ENCODE assay signal across 8 mouse cellular contexts in genomic region chr13:89739696-89740242, GRCm38 (mm10). TPM values are rescaled to one million over a fixed set of nuclear protein-coding genes. Genes with fewer than 3 reads are reported as not detected.
DNase-seq lines count a peak whose midpoint lies in the region; ATAC-seq and TF ChIP-seq lines count a peak whose summit lies in the region.

No protein-coding gene starts in this region.

- H3K4me3 ChIP-seq in heart, embryonic 14.5 days (ENCODE audit: control insufficient read depth in 1 of 2, insufficient read depth in 1 of 2, low read depth in 1 of 2, low read length in 2 of 2), result peak overlapping the region; percentile 65 to 77
- H3K4me3 ChIP-seq in ES-E14 (ENCODE audit: insufficient read depth in 1 of 2, low read depth in 1 of 2, low read length in 2 of 2, poor library complexity in 1 of 2, severe bottlenecking in 1 of 2), result peak overlapping the region; percentile 60 to 82
- peak overlapping the region; percentile 70 for H3K4me3 ChIP-seq in forebrain, embryonic 13.5 days
- H3K4me3 ChIP-seq in liver, embryonic 12.5 days, result peak overlapping the region; percentile 58
- H3K4me3 ChIP-seq in stomach, embryonic 16.5 days (replicated peaks; ENCODE audit: low read length), result peak overlapping the region; percentile 74

- peak overlapping the region; percentile 91 for H3K9ac ChIP-seq in heart, embryonic 14.5 days (ENCODE audit: low read length)
- peak overlapping the region; percentile 13; the same call in 1 of the 2 replicates for H3K9ac ChIP-seq in ES-E14 (ENCODE audit: insufficient read depth, low read depth, low read length, poor library complexity, severe bottlenecking)
- peak overlapping the region; percentile 81 for H3K9ac ChIP-seq in forebrain, embryonic 13.5 days
- peak overlapping the region; percentile 23; the same call in 1 of the 2 replicates for H3K9ac ChIP-seq in liver, embryonic 12.5 days
- H3K9ac ChIP-seq in stomach, embryonic 16.5 days (ENCODE audit: low read length), result peak overlapping the region; percentile 72

- peaks cover 2 to 27% of the 10 kb centered on the region in 2 experiments for H3K4me1 ChIP-seq in heart, embryonic 14.5 days (ENCODE audit: control insufficient read depth in 2 of 2, insufficient read depth in 2 of 2, low read length in 2 of 2)
- H3K4me1 ChIP-seq in ES-E14 (ENCODE audit: control insufficient read depth in 2 of 2, insufficient read depth in 2 of 2, low read length in 2 of 2, poor library complexity in 1 of 2), result peaks cover 0 to 4% of the 10 kb centered on the region in 2 experiments; a peak in 2 of 4 replicates
- peaks cover 30% of the 10 kb centered on the region for H3K4me1 ChIP-seq in forebrain, embryonic 13.5 days
- H3K4me1 ChIP-seq in liver, embryonic 12.5 days, result peaks cover 20% of the 10 kb centered on the region
- H3K4me1 ChIP-seq in stomach, embryonic 16.5 days (ENCODE audit: control insufficient read depth, insufficient read depth, low read length), result peaks cover 6% of the 10 kb centered on the region

- no peak for DNase-seq in heart, postnatal 36 days
- no peak for DNase-seq in ES-E14 (ENCODE audit: low read depth, low spot score)
- no peak for DNase-seq in spleen, adult 18-20 months
- no peak for DNase-seq in adrenal gland, postnatal 14 days

- intact Hi-C loops in heart, postnatal 36 days (cut with DNase I), result loop anchor here (5.0 kb wide), 1 partner anchor 348 kb away; the partner anchor contains the start of genes Tmem167 and Xrcc4

- no peaks in the 10 kb centered on the region for H3K9me3 ChIP-seq in heart, embryonic 14.5 days (ENCODE audit: control insufficient read depth, low read length)
- no peaks in the 10 kb centered on the region for H3K9me3 ChIP-seq in ES-E14 (ENCODE audit: control insufficient read depth, insufficient read depth, low read depth, low read length)
- no peaks in the 10 kb centered on the region for H3K9me3 ChIP-seq in forebrain, embryonic 13.5 days (replicated peaks)
- no peaks in the 10 kb centered on the region for H3K9me3 ChIP-seq in liver, embryonic 12.5 days (replicated peaks)
- H3K9me3 ChIP-seq in stomach, embryonic 16.5 days (replicated peaks; ENCODE audit: control insufficient read depth, low read length), result no peaks in the 10 kb centered on the region

- H3K36me3 ChIP-seq in heart, embryonic 14.5 days (ENCODE audit: control insufficient read depth, insufficient read depth, low read length), result no peaks in the 10 kb centered on the region
- H3K36me3 ChIP-seq in ES-E14 (ENCODE audit: control insufficient read depth, insufficient read depth, low read length, poor library complexity, severe bottlenecking), result no peaks in the 10 kb centered on the region
- H3K36me3 ChIP-seq in forebrain, embryonic 13.5 days (ENCODE audit: poor library complexity, severe bottlenecking), result no peaks in the 10 kb centered on the region
- no peaks in the 10 kb centered on the region for H3K36me3 ChIP-seq in liver, embryonic 12.5 days
- no peaks in the 10 kb centered on the region for H3K36me3 ChIP-seq in stomach, embryonic 16.5 days (ENCODE audit: control insufficient read depth, insufficient read depth, low read length)

- WGBS in heart, embryonic 14.5 days, result under 1% methylated on average over 24 of the region's 24 CpGs
- under 1% methylated on average over 24 of the region's 24 CpGs for WGBS in forebrain, embryonic 13.5 days
- under 1% methylated on average over 24 of the region's 24 CpGs for WGBS in liver, embryonic 12.5 days (ENCODE audit: insufficient replicate concordance)
- under 1% methylated on average over 24 of the region's 24 CpGs for WGBS in stomach, embryonic 16.5 days

- no peaks in the 10 kb centered on the region for H3K27me3 ChIP-seq in heart, embryonic 14.5 days (ENCODE audit: control insufficient read depth, insufficient read depth, low read length)
- H3K27me3 ChIP-seq in forebrain, embryonic 13.5 days, result no peaks in the 10 kb centered on the region
- peaks cover 49% of the 10 kb centered on the region for H3K27me3 ChIP-seq in liver, embryonic 12.5 days (replicated peaks)
- H3K27me3 ChIP-seq in stomach, embryonic 16.5 days (ENCODE audit: control insufficient read depth, insufficient read depth, low read length), result no peaks in the 10 kb centered on the region

- ATAC-seq in heart, embryonic 14.5 days (ENCODE audit: insufficient number of reproducible peaks, insufficient read depth, low FRiP score, low read depth), result no peak
- peak; percentile 19 for ATAC-seq in forebrain, embryonic 13.5 days
- peak; percentile 46 for ATAC-seq in liver, embryonic 12.5 days
- ATAC-seq in stomach, embryonic 16.5 days (ENCODE audit: insufficient read depth, low FRiP score), result no peak

- in situ Hi-C loops in ES-E14 (cut with MboI; ENCODE audit: low sequenced_read_pairs in 2 of 2, unreplicated experiment in 2 of 2), result no loop called here

- peak overlapping the region; percentile 93 to 96 for H3K27ac ChIP-seq in heart, embryonic 14.5 days (replicated peaks in 1 of 2; ENCODE audit: control insufficient read depth in 1 of 2, insufficient read depth in 1 of 2, low read depth in 2 of 2, low read length in 2 of 2)
- H3K27ac ChIP-seq in ES-E14 (ENCODE audit: insufficient read depth, low read depth, low read length, poor library complexity, severe bottlenecking), result no peak overlapping the region
- peak overlapping the region; percentile 92 for H3K27ac ChIP-seq in forebrain, embryonic 13.5 days
- H3K27ac ChIP-seq in liver, embryonic 12.5 days, result no peak overlapping the region
- H3K27ac ChIP-seq in stomach, embryonic 16.5 days (ENCODE audit: low read length), result peak overlapping the region; percentile 93

- peak overlapping the region; percentile 91 for H3K4me2 ChIP-seq in heart, embryonic 14.5 days (ENCODE audit: low read length)
- peak overlapping the region; percentile 70 for H3K4me2 ChIP-seq in forebrain, embryonic 13.5 days
- peak overlapping the region; percentile 89 for H3K4me2 ChIP-seq in liver, embryonic 12.5 days
- peak overlapping the region; percentile 81 for H3K4me2 ChIP-seq in stomach, embryonic 16.5 days (ENCODE audit: low read depth, low read length)

TF ChIP-seq in ES-E14, 5 proteins besides CTCF, POLR2A, EP300 and RAD21:
- TF ChIP-seq ZNF384 (IDR thresholded peaks at IDR 0.05; ENCODE audit: low read depth, low read length), result no peak
- TF ChIP-seq CHD2 (IDR thresholded peaks at IDR 0.05; ENCODE audit: low read depth, low read length), result no peak
- TF ChIP-seq ZC3H11A (IDR thresholded peaks at IDR 0.05; ENCODE audit: borderline replicate concordance, low read depth, low read length), result no peak
- TF ChIP-seq HCFC1 (IDR thresholded peaks at IDR 0.05; ENCODE audit: borderline replicate concordance, insufficient read depth, low read length), result no peak
- no peak for TF ChIP-seq MAFK (IDR thresholded peaks at IDR 0.05; ENCODE audit: insufficient read depth, low read depth, low read length)
TF ChIP-seq in ES-E14: peak in this region for 0.

RNA-seq across cellular contexts. Expression of gene Vcan, which starts 2.5 kb away (rescaled TPM):
- 71.8 and 73.0 TPM in 2 replicates for polyA plus RNA-seq in heart, embryonic 14.5 days (2014; fragmentation: Nextera tagmentation; extraction: Ambion mirVana)
- 1 to 10 TPM; 8.5 to 9.7 TPM for total RNA-seq in heart, postnatal 36 days (2021)
- total RNA-seq in ES-E14 (2012; rRNA removed), result 27.3 and 27.6 TPM in 2 replicates
- 53.8 and 59.9 TPM in 2 replicates for polyA plus RNA-seq in forebrain, embryonic 13.5 days (2015; fragmentation: Nextera tagmentation; extraction: Ambion mirVana)
- 2.9 and 4.6 TPM in 2 replicates for polyA plus RNA-seq in liver, embryonic 12.5 days (2016; fragmentation: Nextera tagmentation; extraction: Ambion mirVana)
- polyA plus RNA-seq in stomach, embryonic 16.5 days (2015; fragmentation: Nextera tagmentation; extraction: Ambion mirVana), result 28.2 and 28.8 TPM in 2 replicates
- 6.1 and 8.5 TPM in 2 replicates for total RNA-seq in adrenal gland, postnatal 14 days (2021)

Comparison
In these comparisons a context has a peak if more than half of its experiments do, and no peak if none do; other contexts are left out.
1. ATAC-seq: peak in forebrain, embryonic 13.5 days (single experiment) and liver, embryonic 12.5 days (single experiment); none in heart, embryonic 14.5 days (single experiment) and stomach, embryonic 16.5 days (single experiment).
2. H3K27ac ChIP-seq: peak in heart, embryonic 14.5 days (2 of 2), forebrain, embryonic 13.5 days (single experiment) and stomach, embryonic 16.5 days (single experiment); none in ES-E14 (single experiment) and liver, embryonic 12.5 days (single experiment).
3. H3K9ac ChIP-seq: peak in every context shown above with its lines; median percentile 91 in heart, embryonic 14.5 days; 81 in forebrain, embryonic 13.5 days; 72 in stomach, embryonic 16.5 days; 23 in liver, embryonic 12.5 days; 13 in ES-E14.
4. Peak in every context shown above with its lines, with median percentiles within 50 percentile points of each other: H3K4me2 ChIP-seq and H3K4me3 ChIP-seq.